Mouse (Mus musculus) liver, postnatal 0 days (tissue): Measurements from ENCODE around the gene Gm20431.

Experiments
- CTCF ChIP-seq: sonication (generic); IDR thresholded peaks from 2 replicates; pipeline ENCODE4 v1.5.1; 2016; ENCODE audit warnings: antibody characterized with exemption, low read depth
- EP300 ChIP-seq: IDR thresholded peaks from 2 replicates; pipeline ENCODE4 v1.6.1; 2016; ENCODE audit warnings: antibody characterized with exemption, low read depth, mild to moderate bottlenecking

GRCm38 (mm10) chr2:167658712-167659111, 2.6 kb downstream of the Gm20431 start:
- TF ChIP-seq CTCF (no peak), EP300 (no peak)
